Mouse (Mus musculus): ENCODE results near the gene Adamtsl1. TPM values are rescaled to one million over a fixed set of nuclear protein-coding genes. Genes with fewer than 3 reads are reported as not detected.

Gene Adamtsl1
- polyA plus RNA-seq, 1 experiment = 0.55 TPM

DNA sequence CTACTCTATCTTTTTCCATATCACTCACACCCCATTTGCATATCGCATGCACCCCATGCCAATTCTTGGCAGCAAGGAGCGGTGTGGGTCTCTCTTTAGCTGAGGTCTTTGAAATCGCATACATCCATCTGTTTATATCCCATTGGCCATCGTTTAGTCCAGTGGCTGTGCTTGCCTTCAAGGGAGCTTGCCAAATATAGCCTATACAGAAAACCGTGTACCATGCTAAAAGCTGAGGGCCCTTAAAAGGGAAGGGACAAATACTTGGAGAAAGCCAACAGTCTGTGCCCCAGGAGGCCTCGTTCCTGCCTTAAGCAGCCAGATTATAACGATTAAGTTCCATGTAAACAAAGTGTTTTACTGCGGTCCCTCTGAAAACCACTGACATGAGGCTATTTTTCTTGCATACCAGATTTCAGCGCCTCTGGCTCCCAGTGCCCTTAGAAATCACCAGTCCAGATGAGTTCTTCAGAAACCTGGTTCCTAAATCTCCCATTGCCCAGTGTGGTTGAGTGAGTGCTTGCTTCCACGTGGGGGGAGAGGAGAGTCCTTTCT lies 822.0 kb downstream of the Adamtsl1 start:
- DNase-seq (ENCODE audit: low read depth in 1 of 2, low spot score in 2 of 2) = no peak
- TF ChIP-seq CTCF (IDR thresholded peaks at IDR 0.05; ENCODE audit: extremely low read depth, insufficient read depth, insufficient read length, insufficient replicate concordance) = no peak
- no peak for TF ChIP-seq POLR2A (IDR thresholded peaks at IDR 0.05; ENCODE audit: low read depth, low read length)
- Histone ChIP-seq H3K4me1 (ENCODE audit: control insufficient read depth, insufficient read depth, insufficient read length) (no peaks in the 10 kb centered on the region), H3K36me3 (ENCODE audit: control insufficient read depth, insufficient read depth, low read length) (no peaks in the 10 kb centered on the region), H3K27me3 (ENCODE audit: control insufficient read depth, insufficient read depth, low read length) (no peaks in the 10 kb centered on the region; the same call in 1 of the 2 replicates), H3K27ac (ENCODE audit: insufficient read depth, low read length) (no peak overlapping the region), H3K4me3 (ENCODE audit: extremely low read depth, insufficient read depth, insufficient read length) (no peak overlapping the region)
- WGBS = 58% methylated on average over 10 of the region's 10 CpGs

DNA sequence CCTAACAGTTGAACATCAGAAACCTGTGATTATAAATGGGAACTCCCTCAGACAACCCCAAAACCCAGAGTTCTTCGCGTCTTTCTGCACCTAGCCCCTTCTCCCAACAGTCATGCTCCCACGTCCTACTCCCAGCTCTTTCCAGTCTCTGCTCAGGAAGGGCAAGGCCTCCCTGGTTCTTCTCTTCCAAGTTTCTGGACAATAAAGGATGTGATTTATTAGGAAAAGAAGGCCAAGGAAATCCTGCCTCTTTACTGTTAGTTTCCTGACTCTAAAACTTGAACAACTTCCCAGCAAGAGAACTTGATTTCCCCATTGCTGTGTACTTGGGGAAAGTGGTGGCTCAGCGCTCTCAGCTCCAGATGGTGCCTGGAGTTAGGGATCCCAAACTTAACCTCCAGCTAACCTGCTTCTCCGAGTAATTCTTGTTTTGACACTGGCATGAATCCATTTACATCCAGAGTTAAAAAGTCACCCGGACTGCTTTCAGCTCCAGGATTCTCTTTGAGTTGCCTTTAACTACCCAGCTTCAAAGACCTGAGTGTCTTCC lies 823.3 kb downstream of the Adamtsl1 start:
- DNase-seq (ENCODE audit: low read depth in 1 of 2, low spot score in 2 of 2) = no peak
- TF ChIP-seq CTCF (IDR thresholded peaks at IDR 0.05; ENCODE audit: extremely low read depth, insufficient read depth, insufficient read length, insufficient replicate concordance) (no peak), POLR2A (IDR thresholded peaks at IDR 0.05; ENCODE audit: low read depth, low read length) (no peak)
- Histone ChIP-seq H3K36me3 (ENCODE audit: control insufficient read depth, insufficient read depth, low read length) (no peaks in the 10 kb centered on the region), H3K27me3 (ENCODE audit: control insufficient read depth, insufficient read depth, low read length) (no peaks in the 10 kb centered on the region; the same call in 1 of the 2 replicates), H3K4me1 (ENCODE audit: control insufficient read depth, insufficient read depth, insufficient read length) (no peaks in the 10 kb centered on the region), H3K4me3 (ENCODE audit: extremely low read depth, insufficient read depth, insufficient read length) (no peak overlapping the region), H3K27ac (ENCODE audit: insufficient read depth, low read length) (no peak overlapping the region)
- 68% methylated on average over 6 of the region's 6 CpGs for WGBS

DNA sequence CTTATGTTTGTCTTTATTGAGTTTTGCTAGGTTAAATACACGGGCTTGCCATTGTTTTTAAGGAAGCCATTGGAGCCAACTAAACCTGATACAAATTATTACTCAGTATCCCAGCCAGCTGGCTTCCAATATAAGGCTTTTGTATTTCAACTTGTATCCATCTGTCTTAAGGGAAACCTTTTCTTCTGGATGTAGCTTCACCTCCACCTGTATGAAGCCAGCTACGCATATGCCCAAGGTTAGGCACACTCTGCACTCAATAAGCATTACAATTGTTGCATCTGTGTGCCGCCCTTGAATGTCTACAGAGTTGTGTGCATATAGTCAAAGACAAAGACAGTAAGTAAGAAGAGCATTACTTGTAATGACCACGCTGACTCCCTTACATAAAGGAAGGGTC lies 835.4 kb downstream of the Adamtsl1 start:
- DNase-seq (ENCODE audit: low read depth in 1 of 2, low spot score in 2 of 2) = no peak
- no peak for TF ChIP-seq CTCF (IDR thresholded peaks at IDR 0.05; ENCODE audit: extremely low read depth, insufficient read depth, insufficient read length, insufficient replicate concordance)
- no peak for TF ChIP-seq POLR2A (IDR thresholded peaks at IDR 0.05; ENCODE audit: low read depth, low read length)
- Histone ChIP-seq H3K4me3 (ENCODE audit: extremely low read depth, insufficient read depth, insufficient read length) (no peak overlapping the region), H3K27ac (ENCODE audit: insufficient read depth, low read length) (no peak overlapping the region), H3K27me3 (ENCODE audit: control insufficient read depth, insufficient read depth, low read length) (no peaks in the 10 kb centered on the region), H3K36me3 (ENCODE audit: control insufficient read depth, insufficient read depth, low read length) (no peaks in the 10 kb centered on the region), H3K4me1 (ENCODE audit: control insufficient read depth, insufficient read depth, insufficient read length) (no peaks in the 10 kb centered on the region)
- WGBS = 85% methylated on average over 4 of the region's 4 CpGs

DNA sequence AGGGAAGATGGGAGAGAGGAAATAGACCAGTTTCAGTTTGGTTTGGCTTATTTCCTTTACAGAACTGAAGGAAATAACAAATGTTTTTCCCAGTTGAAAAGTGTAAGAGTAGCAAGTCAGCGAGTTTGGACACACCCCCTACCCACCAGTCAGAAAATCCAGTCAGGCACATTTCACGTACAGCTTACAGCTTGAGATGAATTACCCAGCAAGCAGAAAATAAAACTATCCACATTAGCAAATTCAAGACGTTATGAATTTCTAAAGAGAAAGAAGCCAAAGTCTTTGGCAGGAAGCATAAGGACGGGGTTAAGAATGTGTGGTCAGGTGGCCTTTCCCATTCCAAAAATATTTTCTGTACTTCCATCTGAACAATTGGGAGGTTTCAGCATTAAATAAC lies 838.1 kb downstream of the Adamtsl1 start:
- WGBS = 62% methylated on average over 4 of the region's 4 CpGs

DNA sequence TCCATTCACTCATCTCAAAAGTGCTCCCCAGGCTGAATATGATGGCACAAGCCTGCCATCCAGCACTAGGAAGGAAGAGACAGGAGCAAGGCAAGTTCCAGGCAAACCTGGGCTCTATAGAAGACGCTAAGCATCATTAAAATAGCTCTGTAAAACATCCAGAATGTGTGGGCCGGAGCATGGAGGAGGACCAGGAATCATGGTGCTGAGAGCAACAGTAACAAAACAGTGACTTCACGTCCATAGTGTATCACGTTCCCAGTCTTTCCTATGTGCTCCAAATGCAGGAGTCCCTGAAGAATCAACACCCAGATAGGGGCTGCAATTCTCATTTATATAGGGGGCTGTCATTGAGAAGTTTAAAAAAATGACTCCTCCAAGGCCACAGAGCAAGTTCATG lies 839.6 kb downstream of the Adamtsl1 start:
- Histone ChIP-seq H3K36me3 (ENCODE audit: control insufficient read depth, insufficient read depth, low read length) (no peaks in the 10 kb centered on the region), H3K4me3 (ENCODE audit: extremely low read depth, insufficient read depth, insufficient read length) (no peak overlapping the region), H3K27ac (ENCODE audit: insufficient read depth, low read length) (no peak overlapping the region), H3K4me1 (ENCODE audit: control insufficient read depth, insufficient read depth, insufficient read length) (no peaks in the 10 kb centered on the region), H3K27me3 (ENCODE audit: control insufficient read depth, insufficient read depth, low read length) (no peaks in the 10 kb centered on the region)
- no peak for DNase-seq (ENCODE audit: low read depth in 1 of 2, low spot score in 2 of 2)
- 79% methylated on average over 4 of the region's 4 CpGs for WGBS
- TF ChIP-seq CTCF (IDR thresholded peaks at IDR 0.05; ENCODE audit: extremely low read depth, insufficient read depth, insufficient read length, insufficient replicate concordance) (no peak), POLR2A (IDR thresholded peaks at IDR 0.05; ENCODE audit: low read depth, low read length) (no peak)

More for the DNA sequence above, 838.1 kb downstream of the Adamtsl1 start:
- TF ChIP-seq POLR2A (IDR thresholded peaks at IDR 0.05; ENCODE audit: low read depth, low read length) (no peak), CTCF (IDR thresholded peaks at IDR 0.05; ENCODE audit: extremely low read depth, insufficient read depth, insufficient read length, insufficient replicate concordance) (no peak)
- Histone ChIP-seq H3K27me3 (ENCODE audit: control insufficient read depth, insufficient read depth, low read length) (no peaks in the 10 kb centered on the region), H3K4me3 (ENCODE audit: extremely low read depth, insufficient read depth, insufficient read length) (no peak overlapping the region), H3K27ac (ENCODE audit: insufficient read depth, low read length) (no peak overlapping the region), H3K4me1 (ENCODE audit: control insufficient read depth, insufficient read depth, insufficient read length) (no peaks in the 10 kb centered on the region), H3K36me3 (ENCODE audit: control insufficient read depth, insufficient read depth, low read length) (no peaks in the 10 kb centered on the region)
- DNase-seq (ENCODE audit: low read depth in 1 of 2, low spot score in 2 of 2) = no peak

DNA sequence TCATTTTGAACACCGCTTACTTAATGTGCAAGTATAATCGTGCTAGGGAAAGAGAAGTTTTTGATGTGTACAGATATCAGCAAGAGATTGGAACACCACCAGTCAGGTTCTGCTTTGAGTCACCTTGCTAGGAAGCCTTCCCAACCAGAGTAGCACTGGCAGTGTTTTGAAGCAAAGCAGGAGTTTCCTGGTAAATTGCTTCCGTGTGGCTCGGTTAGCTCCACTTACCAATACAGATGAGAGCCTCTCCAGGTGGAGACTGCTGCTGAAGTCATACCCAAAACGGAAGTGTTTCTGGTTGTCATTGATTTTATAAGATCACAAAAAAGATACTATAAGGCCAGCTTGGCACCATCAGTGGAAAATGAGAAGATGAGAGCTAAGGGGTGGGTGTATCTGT lies 845.4 kb downstream of the Adamtsl1 start:
- no peak overlapping the region for H3K27ac ChIP-seq (ENCODE audit: insufficient read depth, low read length)
- TF ChIP-seq POLR2A (IDR thresholded peaks at IDR 0.05; ENCODE audit: low read depth, low read length) (no peak), CTCF (IDR thresholded peaks at IDR 0.05; ENCODE audit: extremely low read depth, insufficient read depth, insufficient read length, insufficient replicate concordance) (no peak)
- H3K36me3 ChIP-seq (ENCODE audit: control insufficient read depth, insufficient read depth, low read length) = no peaks in the 10 kb centered on the region
- no peaks in the 10 kb centered on the region for H3K27me3 ChIP-seq (ENCODE audit: control insufficient read depth, insufficient read depth, low read length)
- no peaks in the 10 kb centered on the region for H3K4me1 ChIP-seq (ENCODE audit: control insufficient read depth, insufficient read depth, insufficient read length)
- H3K4me3 ChIP-seq (ENCODE audit: extremely low read depth, insufficient read depth, insufficient read length) = no peak overlapping the region
- WGBS = 93% methylated on average over 5 of the region's 5 CpGs
- no peak for DNase-seq (ENCODE audit: low read depth in 1 of 2, low spot score in 2 of 2)

DNA sequence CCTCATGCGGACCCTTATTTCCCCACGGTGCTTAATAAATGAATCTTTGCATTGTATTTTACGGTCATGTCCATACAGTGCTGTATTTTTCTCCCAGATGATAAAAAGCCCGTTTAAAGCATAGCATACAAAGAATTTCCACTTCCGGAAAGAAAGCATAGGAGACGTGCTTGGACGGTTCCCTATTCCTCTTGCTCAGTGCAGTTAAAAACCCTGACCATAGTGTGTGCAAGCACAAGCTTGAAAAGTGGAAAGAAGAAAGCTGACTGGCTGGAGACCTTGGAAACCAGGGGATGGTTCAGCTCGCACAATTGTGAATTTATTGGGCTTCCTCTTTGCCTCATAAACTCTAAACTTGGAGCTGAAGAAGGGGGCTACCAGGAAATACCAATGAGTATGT lies 855.1 kb downstream of the Adamtsl1 start:
- no peaks in the 10 kb centered on the region for H3K36me3 ChIP-seq (ENCODE audit: control insufficient read depth, insufficient read depth, low read length)
- no peak overlapping the region for H3K27ac ChIP-seq (ENCODE audit: insufficient read depth, low read length)
- no peak for TF ChIP-seq CTCF (IDR thresholded peaks at IDR 0.05; ENCODE audit: extremely low read depth, insufficient read depth, insufficient read length, insufficient replicate concordance)
- TF ChIP-seq POLR2A (IDR thresholded peaks at IDR 0.05; ENCODE audit: low read depth, low read length) = no peak
- H3K27me3 ChIP-seq (ENCODE audit: control insufficient read depth, insufficient read depth, low read length) = no peaks in the 10 kb centered on the region
- no peaks in the 10 kb centered on the region for H3K4me1 ChIP-seq (ENCODE audit: control insufficient read depth, insufficient read depth, insufficient read length)
- no peak for DNase-seq (ENCODE audit: low read depth in 1 of 2, low spot score in 2 of 2)
- H3K4me3 ChIP-seq (ENCODE audit: extremely low read depth, insufficient read depth, insufficient read length) = no peak overlapping the region
- WGBS = 80% methylated on average over 8 of the region's 8 CpGs

All from spleen, adult 2 months (tissue).